Mouse (Mus musculus) ovary, postnatal 14 days (tissue): ENCODE measurements around the gene Zdhhc22.

ENCODE experiments used
- DNase-seq: peaks from one replicate; pipeline ENCODE4 v3.0.0; 2022; ENCODE audit warnings: low spot score

Gene Zdhhc22

GRCm38 (mm10) chr12:86989890-86990754, at the start of gene Zdhhc22:
TSS of gene Zdhhc22 (minus strand) at chr12:86990430.
- peak; percentile 44 for DNase-seq

DNA sequence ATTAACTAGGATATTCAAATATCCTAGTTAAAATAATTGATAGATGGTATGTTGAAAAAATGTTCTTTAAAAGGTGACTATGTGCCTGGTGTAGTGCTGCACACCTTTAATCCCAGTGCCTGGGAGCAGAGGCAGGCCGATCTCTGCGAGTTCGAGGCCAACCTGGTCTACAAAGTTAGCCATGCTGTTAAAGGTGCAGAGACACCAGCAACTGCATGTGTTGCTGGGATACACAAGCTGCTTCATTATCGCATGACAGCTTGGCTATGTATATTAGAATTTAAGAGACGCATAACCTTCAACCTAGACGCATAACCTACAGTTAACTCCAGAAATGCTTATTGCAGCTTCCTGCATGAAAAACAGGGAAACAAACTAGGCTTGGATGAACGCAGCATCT, 46.4 kb upstream of the Zdhhc22 start:
- no peak for DNase-seq

DNA sequence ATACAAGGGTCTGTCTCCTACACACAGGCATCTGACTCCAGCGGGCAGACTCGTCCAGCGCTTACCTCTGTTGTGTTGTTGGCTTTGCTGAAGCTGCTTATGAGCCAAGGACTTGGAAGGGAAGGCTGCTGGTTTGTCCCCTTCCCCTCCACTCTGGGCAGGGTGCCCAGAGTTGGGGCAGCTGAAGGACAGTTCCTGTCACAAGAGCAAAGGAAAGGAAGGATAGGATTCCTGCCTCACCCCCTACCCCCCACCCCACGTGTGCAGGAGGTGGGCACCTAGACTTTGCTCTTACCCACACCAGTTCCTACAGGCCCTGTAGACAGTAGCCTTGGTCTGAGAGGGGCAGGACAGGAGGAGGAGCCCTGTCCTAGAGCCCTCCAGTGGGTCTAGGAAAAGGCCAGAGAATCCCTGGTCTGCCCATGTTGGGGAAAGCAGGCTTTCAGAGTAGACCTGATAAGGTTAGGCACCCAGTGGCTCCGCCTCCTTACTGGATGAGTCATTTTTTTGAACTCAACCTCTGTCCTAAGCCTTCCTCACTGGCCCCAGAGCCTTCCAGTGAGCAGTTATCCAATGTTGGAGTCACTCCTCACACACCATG, 41.0 kb upstream of the Zdhhc22 start:
- DNase-seq, result no peak

- no peak for DNase-seq
Observed at GRCm38 (mm10) chr12:87029251-87029976, 39.2 kb upstream of the Zdhhc22 start.

DNA sequence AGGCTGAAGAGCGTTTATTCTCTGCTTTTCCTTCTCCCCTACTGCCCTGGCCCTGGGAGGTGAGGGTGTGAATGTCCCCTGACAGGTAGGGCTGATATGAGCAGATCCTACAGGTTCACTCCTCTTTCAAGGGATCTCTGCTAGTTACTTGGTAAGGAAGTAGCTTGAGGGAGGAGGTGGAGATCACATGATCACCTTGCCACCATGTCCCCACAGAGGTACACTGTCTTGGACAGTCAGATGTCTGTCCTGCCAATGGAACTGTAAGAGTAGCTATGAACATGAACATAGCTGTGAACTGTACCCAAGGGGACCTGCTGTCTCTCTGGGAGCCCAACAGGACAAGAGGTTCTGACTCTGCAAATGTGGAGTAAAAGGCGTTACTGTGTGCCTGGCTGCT, 37.8 kb upstream of the Zdhhc22 start:
- DNase-seq, result no peak

- no peak for DNase-seq
Observed at GRCm38 (mm10) chr12:87027391-87027790, 37.2 kb upstream of the Zdhhc22 start.

DNA sequence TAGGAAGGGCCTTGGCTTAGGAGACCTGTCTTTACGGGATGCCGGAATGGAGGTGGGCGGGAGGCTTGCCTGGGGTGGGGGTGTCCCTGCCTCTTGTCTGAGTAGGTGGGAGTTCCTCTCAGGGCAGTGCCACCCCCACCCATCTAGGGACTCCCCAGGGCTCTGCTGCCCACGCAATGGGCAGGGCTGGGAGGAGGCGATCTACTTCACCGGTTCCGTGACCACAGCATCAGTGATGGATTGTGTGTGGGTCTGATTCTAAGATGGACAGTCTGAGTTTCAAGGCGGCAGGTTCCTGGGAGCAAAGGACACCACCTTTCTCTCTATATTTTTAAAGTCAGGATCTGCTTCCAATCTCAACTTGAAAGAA, 36.6 kb upstream of the Zdhhc22 start:
- no peak for DNase-seq

- DNase-seq, result no peak
Observed at GRCm38 (mm10) chr12:87026109-87026870, 36.1 kb upstream of the Zdhhc22 start.

DNA sequence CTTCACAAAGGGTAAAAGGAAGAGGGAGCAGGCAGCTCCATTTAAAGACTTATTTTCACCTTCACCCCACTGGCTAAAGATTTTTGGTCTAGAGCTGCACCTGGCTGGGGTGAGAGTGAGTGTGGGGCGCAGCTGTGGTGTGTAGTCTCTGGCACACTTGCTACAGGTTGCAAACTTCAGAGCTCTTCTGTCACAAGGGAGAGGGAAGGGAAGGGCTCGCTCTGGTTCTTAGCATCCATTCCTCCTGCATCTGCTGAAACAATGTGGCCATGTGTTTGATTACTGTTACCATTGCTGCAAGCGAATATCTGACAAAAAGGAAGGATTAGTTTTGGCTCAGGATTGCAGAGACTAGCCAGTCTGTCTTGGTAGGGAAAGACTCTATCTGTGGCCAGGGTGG, 33.2 kb upstream of the Zdhhc22 start:
- no peak for DNase-seq

DNA sequence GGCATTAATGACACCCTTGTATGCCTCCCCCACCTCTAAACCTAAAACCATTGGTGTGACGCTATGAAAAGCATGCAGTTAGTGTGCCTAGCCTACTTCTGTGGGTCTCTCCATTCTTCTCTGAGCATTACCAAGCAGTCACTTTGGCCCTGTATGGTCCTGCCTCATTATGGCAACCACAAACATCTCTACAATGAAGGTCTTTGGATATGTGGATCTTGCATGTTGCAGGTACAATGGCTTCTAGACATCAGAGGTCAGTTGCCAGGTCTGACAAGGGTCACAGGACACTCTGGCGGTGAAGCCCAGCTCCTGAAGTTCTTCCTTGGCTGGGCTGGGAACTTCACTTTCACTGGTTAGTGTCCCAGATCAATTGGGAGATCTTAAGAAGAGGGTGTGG, 31.8 kb upstream of the Zdhhc22 start:
- no peak for DNase-seq

- DNase-seq, result no peak
Observed at GRCm38 (mm10) chr12:87021040-87021439, 30.8 kb upstream of the Zdhhc22 start, which contains the start of gene Tmem63c. TSS of gene Tmem63c (plus strand) at chr12:87021340.

DNA sequence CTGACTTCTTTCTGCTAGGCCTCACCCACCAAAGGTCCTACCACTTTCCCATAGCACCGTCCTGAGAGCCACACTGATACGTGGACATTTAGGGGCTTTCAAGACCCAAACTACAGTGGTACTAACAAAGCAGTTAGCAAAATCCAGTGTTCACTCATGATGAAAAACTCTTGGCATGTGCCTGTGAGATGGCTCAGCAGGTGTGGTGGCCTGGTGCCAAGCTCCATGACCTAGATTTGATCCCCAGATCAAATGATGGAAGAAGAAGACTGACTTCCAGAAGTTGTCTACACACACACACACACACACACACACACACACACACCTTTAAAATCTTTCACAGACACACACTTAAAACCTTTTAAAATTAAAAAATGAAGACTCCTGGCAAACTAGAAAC, 28.5 kb upstream of the Zdhhc22 start:
- DNase-seq, result no peak

DNA sequence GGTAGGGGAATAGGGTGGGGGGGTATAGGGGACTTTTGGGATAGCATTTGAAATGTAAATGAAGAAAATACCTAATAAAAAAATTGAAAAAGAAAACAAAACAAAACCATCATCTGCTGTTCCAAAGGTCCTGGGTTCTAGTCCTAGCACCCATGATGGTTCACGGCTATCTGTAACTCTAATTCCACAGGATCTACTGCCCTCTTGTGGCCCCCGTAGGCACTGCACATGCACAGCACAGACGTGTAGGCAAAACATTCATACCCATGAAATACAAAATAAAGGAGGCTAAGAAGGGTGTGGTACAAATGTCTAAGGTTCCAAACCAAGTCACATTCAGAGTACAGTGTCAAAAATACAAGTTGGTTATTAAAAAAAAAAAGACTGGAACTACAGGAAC, 26.8 kb upstream of the Zdhhc22 start:
- peak; percentile 5 for DNase-seq

DNA sequence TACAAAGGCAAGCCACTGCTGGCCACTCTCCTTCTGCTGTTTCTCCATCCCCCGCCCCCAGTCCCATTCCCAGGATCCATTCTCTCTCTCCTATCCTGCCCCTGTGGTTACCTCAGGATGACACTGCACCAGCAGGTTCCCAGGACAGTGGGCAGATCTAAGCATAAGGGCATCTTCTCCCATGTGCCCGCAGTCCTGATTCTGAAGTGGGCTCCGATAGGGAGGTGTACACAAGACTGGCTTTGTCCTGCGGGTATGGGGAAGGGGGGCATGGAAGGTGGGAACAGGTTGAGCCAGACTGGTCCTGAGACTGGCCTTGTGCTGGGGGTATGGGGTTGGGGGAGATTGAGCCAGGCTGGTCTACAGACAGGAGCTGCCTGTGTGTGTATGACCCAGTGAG, 14.4 kb upstream of the Zdhhc22 start:
- no peak for DNase-seq

DNA sequence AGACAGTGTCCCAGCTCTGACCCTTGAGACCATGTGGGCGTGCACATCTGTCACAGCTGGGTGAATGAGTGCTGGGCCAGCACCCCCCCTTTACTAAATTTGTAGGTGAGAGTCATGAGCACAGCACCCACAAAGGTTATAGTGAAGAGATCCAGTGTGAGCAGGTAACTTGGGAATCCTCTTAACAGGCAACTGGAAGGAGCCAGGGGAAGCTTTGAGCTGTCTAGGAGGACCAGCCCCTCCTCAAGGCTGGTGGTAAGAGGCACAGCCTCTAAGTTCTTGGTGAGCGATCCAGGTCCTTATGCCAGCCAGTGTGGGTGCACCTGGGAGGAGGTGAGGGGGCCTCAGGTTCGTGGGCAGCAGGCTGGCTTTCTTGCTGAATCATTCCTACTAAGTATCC, 13.4 kb upstream of the Zdhhc22 start:
- DNase-seq, result no peak

GRCm38 (mm10) chr12:87002815-87003214, 12.6 kb upstream of the Zdhhc22 start:
- DNase-seq, result no peak

DNA sequence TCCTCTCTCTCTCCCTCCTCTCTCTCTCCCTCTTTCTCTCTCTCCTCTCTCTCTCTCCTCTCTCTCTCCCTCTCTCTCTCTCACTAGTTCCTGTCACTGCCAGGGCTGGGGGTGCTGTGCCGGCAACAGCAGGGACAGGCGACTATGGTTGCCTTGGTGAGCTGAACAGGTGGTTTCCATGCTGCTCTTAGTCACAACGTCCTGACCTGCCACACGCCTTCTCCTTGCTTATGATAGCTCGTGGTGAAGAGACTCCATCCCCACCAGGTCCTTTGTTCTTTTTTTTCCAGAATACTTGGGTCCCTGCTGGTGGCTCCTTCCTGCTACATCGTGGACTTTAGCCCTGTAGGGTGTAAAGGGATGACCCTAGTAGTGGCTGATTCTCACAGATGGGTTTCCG, 12.0 kb upstream of the Zdhhc22 start:
- DNase-seq, result no peak

DNA sequence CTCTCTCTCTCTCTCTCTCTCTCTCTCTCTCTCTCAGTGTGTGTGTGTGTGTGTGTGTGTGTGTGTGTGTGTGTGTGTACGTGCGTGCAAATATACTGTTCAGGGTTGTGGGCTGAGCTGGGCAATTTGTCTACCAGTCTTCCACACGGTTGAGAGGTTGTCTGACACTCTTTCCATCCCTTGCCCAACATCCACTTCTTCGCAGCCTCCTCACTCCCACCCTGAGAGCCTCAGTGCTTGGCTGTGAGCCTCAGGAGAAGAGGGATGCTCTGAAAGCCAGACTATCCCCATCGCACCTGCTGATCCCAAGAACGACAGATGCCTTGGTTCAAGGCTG, 10.6 kb upstream of the Zdhhc22 start:
- no peak for DNase-seq

GRCm38 (mm10) chr12:87000151-87000839, 10.1 kb upstream of the Zdhhc22 start:
- no peak for DNase-seq

- DNase-seq, result no peak
Observed at GRCm38 (mm10) chr12:86999283-86999820, 9.1 kb upstream of the Zdhhc22 start.

DNA sequence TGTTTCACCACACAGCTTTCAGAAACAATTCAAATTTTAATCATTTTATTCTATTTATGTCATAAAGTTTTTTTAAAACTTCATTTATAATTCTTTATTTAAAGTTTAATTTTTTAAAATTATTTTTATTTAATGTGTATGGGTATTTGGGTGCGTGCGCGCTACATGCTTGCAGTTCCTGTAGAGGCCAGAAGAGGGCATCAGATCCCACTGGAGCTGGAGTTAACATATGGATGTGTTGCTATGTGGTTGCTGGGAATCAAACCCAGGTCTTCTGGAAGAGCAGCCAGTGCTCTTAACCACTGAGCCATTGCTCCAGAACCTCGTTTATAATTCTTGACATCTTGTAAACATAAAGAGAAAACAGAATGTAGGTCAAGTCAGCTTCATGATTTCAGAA, 8.5 kb upstream of the Zdhhc22 start:
- DNase-seq, result no peak

GRCm38 (mm10) chr12:86995931-86996330, 5.7 kb upstream of the Zdhhc22 start:
- no peak for DNase-seq
